Mouse (Mus musculus) CD4-positive helper T cell, adult 2 months (primary cell): ENCODE measurements around the gene Gabbr2.

ENCODE experiments used
- DNase-seq: peaks from one replicate; pipeline ENCODE4 v3.0.0-alpha.2; 2012; ENCODE audit warnings: low read depth, missing footprints, low spot score

The Gabbr2 gene

DNA sequence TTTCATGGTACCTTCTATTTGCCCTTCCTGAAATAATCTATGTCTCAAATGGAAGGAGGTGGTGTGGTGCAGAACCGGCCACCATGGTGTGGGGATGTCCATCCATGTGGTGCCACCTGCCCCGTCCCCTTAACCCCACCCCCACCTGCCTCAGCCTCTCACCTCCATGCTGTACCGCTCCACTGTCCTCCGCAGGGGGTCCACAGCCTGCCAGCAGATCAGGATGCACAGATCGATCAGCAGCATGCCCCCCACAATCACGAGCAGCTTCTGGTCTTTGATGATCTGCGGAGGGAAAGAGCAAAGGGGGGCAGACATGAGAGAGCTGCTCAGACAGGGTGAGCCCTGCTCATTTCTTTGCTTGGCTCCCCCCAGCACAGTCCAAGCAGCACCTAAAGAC, 273.0 kb downstream of the Gabbr2 start:
- DNase-seq = no peak

DNA sequence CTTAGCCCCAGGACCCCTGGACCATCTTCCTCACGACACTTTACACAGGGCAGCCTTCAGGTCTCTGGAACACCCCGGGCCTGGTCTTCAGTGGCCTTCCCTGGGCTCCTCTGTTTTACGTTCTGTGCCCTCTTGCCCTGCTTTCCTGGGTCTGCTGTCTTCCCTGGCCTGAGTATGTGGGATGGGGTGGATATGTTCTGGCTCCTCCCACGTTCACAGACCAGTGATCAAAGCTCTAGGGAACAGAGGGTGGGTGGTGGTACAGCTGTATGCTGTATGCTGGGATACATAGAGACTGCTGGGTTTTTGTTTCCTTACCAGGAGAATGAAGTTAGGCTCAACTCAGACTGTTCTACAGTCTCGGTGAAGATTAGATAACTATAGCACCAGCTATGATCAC, 274.5 kb downstream of the Gabbr2 start:
- no peak for DNase-seq

DNA sequence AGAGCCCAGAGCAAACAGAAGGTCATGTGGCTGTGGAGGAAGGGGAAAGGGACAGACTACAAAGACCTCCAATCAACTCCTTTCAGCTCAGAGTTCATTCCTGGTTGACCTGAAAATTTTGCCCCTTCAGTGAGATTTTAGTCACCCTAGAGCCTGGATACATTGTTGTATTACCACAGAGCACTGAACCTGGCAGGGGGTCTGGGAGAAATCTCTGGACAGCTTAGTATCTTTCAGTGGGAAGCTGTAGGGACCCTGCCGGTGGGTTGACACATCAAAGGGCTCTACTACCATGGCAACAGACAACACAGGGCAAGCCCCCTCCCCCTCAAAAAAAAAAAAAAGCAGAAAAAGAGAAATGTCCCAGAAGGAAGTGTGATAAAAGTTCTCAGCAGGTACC, 275.3 kb downstream of the Gabbr2 start:
- DNase-seq = no peak

DNA sequence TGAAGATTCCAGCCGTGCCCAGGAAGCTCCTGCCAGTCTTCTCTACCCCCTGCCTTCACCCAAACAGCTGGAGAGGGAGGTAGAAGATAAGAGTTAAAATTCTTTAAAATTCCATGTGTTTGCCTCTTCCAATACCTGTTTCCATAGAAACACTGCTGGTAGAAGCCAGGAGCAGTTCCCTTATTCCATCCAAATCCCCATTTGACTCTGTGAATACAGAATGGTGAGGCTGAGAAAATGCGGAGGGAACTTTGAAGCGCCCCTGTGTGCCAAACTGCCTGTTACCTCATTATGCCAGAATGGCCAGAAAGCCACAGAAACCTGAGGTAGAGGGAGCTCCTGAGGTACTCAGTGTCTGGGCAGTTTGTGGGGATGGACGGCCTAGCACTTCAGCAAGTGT, 281.1 kb downstream of the Gabbr2 start:
- no peak for DNase-seq

DNA sequence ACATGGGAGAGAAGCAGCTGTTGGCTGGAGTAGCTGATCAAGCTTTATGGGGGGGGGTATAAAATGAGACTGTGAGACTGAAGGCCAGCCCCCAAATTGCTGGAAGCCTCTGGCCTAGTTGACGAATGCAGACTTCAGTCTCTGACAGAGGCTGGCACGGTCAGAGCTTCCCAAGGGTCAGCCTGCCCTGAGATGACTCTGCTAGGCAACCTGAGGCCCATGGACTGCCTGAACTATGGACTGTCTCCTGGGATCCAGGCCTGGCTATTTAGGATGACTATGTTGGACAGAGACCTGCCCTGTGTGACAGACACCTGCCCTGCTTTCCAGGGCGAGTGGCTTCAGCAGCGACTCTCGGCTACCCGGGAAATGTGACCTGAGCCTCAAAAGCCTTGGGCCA, 281.7 kb downstream of the Gabbr2 start:
- no peak for DNase-seq

DNA sequence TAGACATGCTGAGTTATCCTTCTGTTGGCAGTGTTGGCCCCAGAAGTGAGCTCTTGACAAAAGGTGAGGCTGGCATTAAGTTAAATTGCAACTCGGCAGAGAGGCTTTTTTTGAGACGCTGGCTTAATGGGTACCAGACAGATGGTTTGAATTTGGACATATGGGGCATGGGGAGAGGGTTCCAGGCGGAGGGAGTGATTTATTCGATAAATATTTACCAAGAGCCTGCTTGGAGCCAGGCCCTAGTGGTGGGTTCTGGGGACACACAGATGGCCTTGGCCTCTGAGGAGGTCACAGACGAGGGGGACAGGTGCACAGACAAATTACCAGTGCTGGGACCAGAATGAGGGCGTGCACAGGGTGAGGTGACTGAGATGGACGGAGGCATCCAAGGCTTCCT, 282.2 kb downstream of the Gabbr2 start:
- DNase-seq = no peak

DNA sequence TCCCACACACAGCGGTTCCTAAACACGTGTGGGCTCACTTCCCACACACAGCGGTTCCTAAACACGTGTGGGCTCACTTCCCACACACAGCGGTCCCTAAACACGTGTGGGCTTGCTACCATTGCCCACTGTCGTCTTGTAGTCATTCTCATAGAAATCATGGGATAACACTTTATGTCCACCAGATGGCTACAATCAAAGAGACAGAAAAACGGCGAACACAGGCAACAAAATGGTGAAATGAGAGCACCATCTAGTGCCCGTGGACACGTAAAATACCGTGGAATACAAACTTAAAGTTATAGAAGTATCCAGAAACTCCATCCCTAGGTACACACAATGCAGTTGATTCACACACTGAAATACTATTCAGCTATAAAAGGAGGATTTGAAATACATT, 285.9 kb downstream of the Gabbr2 start:
- DNase-seq = no peak

DNA sequence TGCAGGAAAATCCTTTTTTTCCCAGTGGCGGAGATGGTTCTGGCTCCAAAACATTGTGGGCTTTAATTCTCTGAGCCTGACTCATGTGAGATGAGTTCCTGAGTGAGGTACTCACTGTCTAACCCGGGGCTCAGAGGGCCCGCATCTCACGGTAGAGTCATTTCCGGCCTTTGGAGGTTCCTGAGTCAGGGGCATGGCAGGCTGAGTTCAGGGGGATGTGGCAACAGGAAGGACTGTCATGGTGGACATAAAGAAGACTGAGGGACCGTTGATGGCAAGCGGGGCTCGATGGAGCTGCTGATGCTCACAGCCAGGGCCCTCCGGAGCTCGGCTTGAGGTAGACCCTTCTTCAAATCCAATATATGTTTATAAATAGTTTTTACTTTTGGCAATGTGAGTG, 288.5 kb downstream of the Gabbr2 start:
- no peak for DNase-seq

DNA sequence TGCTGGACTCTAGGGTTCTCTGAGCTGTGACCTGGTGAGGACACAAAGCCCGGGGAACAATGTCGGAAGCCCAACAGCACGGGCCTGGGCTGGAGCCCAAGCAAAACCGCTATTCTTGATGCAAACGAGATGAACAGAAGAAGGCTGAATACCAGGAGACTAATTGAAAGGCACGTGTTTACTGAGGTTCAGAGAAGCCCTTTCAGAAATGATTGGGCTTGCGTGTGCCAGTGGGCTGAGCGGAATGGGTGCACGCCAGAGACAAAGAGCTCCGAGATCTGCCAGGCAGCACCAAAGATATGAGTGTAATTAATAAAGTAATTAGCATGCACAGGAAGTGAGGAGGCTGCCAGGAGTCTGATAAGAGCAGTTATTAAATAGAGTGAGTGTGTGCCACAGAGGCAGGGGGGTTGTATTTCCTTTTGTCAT, 291.4 kb downstream of the Gabbr2 start:
- no peak for DNase-seq

DNA sequence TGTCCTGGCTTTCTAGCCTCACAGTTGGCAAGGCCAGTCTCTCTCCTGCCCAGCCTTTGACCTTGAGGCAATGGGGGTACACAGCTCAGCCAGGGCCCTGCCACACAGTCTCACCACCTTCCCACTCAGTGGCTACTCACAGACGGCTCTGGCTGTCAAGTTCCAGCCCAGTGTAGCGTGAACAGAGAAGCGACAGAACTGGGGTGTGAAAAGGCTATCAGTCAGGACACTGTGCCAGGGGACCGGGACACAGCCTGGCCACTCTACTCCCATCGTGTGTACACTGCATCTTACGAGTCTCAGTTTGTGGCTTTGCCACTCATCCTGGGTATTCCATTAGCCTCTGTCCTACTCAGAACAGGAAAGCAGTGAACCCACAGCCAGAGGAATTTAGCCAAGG, 295.2 kb downstream of the Gabbr2 start:
- DNase-seq = no peak

DNA sequence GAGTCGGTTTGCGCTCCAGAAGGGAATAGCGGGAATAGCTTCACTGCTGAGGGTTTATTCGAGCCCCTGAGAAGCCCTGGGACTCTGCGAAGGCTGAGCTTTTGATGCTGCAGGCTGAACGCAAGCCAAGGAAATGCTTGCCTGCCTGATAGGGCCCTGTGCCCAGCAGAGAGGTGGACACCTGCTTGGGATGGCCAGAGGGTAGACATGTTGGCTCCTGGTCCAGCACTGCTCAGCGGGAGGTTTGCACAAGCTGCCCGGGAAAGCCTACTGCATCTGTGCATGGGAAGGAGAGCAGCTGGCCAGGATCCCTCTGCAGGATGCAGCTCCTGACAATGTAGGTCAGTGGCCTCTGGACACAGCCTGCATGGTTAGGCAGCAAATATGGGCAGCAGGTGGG, 301.1 kb downstream of the Gabbr2 start:
- no peak for DNase-seq

DNA sequence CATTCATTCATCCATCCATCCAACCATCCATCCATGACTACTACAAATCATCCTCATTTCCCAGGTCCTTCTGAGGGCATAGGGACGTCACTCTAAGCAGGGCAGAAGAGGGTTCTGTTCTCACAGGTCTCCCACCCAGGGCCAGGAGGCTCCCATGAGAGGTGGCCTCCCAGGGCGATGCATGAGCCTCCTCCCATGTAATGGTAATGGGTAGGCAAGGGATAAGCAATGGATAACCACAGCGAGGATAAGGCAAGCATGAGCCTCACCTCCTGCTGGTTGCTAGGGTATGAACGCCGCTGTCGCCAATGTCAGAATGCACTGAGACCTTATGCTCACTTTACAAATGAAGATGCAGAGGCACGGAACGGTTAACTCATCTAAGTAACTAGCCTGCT, 301.7 kb downstream of the Gabbr2 start:
- no peak for DNase-seq

DNA sequence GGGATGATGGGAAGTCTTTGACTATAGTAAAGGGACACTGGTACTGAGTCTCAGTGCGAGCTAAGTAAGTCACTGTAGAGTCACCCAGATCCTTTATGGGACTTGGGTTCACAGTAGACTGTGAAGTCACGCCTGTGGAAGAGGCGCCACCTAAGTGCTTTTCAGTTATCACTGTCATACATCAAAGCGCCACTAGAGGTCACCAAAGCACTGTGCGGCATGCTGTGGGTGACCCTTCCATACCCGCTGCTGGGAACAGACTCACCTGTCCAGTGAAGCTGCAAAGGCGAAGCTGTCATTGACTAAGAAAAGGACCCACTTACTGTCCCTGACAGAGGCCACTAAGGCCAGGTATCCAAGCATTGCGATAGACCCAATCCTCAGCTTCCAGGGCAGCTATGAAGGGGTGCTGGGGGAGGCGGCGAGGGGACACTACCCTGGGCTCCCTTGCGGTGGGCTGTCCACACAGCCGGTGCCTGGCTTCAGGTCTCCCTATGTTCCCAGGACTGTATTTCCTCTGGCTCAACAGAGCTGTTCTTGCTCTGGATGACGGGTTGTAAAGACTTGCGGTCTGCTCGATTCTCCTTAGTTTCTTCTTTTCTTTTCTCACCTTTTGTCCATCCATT, 302.2 kb downstream of the Gabbr2 start:
- peak; percentile 50 for DNase-seq

DNA sequence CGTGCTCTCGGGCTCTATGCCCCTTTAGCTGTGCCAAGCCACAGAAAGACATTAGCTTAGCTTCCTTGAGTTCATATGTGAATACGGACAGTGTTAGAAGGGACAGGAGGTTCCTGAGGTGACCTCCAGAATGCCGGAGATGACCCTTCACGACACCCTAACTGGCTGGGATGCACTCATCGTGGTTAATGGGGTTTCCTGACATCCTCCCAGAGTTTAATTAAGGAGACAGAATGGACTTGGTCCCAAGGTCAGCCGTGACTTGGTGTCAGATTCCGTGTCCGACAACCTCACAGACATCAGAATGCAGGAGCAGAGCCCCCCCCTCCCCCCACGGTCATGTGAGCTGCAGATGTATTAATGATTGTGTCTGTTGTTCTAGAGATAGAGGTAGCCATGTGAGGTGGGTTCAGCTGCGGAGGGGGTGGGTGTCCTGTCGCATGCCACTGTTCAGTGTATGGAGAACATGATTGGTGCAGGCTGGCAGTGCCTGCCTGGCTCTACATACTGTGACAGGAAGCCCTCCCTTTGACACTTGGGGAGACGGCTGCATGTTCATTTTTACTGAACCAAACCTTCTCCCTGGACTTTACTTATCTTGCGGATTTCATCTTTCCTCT, 303.4 kb downstream of the Gabbr2 start:
- no peak for DNase-seq

DNA sequence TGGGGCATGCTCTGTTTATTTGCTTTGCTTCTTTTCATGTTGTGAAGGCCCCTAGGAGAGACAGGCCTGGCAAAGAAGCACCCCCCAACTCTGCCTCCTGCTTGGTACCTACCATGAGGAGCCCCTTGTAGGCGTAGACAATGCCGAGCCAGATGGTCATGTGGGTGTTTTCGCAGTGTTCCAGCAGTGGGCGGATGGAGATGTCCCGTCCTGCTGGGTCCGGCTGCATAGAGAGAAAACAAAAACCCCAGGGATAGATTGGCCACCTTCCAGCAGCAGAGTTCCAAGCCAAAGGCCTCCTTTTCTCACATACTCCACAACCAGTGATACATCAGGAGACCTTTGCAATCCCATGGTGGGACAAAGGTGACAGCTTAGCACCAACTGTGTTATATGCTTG, 307.5 kb downstream of the Gabbr2 start:
- no peak for DNase-seq

DNA sequence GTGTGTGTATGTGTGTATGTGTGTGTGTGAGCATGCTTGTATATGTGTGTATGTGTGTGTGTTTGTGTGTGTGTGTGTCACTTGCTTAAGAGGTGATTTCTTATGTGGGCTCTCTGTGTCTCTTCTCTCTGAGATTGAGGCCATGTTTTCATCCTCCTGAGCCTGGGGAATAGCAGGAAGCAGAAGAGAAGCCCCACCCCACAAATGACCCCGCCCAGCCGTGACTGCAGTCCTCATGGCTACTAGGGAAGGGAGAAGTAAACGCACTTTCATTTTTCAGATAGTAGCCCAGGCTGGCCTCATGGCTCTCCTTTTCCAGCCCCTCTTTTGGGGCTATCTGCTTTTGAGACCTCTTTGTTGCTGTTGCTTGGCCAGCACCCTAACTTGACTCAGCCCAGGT, 315.0 kb downstream of the Gabbr2 start:
- no peak for DNase-seq

DNA sequence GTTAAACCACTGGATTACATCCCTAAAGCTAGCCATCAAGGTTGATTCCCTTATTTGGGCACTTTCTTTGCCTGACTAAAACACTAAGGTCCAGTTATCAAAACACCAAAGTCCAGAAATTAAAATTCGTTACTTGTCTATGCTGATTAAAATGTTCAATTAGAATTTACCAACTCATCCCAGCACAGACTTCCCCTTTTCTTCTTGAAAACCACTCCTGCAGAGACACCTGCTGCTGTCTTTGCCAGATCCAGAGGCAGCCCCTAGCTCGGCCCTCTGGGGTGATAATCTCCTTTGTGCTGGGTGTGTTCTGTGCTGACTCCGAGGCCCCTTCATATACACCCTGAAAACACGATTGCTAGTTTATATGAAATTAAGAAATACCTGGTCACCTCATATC, 315.7 kb downstream of the Gabbr2 start:
- DNase-seq = no peak

DNA sequence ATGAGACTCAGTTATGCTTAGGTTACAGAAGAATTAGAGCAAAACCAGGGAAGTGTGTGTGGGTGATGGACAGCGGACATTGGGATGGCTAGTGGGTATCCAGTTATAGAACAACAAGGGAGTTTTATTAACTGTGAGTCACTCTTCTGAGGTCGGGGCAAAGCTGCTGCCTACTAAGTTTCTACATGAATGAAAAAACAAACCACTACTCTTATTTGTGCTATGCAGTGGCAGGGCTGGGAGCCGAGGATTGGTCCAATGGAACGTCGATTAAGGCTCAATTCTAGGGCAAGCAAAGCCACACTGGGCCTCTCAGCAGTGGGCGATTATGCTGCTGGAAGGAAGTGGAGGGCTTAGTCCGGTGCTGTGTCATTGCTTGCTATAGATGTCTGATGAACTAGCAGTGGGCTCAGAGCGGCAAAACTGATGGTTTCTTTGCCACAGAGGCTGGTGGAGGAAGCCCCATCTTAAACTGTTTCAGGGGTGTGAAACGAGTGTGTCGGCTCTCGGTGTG, 316.3 kb downstream of the Gabbr2 start:
- no peak for DNase-seq

DNA sequence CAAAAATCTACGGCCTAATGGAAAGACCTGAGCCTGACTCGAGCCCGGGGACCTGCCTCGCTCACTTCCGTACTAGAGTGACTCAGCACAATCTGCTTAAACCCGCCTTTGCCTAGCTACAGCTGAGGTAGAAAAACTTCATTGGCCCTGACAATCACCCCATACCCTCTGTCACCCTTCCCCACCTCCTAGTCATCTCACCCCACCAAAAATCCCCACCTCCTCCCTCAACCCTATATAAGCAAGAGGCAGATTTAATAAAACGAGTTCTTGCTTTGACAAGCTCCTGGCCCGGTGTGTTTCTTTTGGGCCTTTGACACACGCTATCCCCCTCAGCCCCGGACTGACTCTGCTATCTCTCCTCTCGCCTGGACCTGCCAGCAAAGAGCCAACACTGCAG, 323.1 kb downstream of the Gabbr2 start:
- no peak for DNase-seq

DNA sequence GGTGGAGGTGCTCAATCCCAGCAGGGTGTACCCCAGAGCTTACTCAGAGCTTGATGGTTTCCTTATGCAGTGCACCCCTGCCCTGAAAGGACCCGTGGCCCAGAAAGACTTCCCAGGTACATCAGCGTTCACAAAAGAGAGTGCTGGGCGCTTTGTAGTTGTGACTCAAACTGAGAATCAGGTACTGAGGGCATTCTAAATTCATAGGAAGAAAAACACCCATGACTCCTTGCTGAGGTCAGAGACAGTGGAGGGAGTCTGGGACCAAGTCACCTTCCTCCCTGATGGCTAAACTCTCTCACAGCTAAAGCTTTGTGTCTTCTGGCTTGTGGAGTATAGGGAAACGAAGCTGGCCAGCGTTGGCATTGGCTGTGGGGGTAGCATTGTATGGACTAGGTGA, 325.3 kb downstream of the Gabbr2 start:
- no peak for DNase-seq

DNA sequence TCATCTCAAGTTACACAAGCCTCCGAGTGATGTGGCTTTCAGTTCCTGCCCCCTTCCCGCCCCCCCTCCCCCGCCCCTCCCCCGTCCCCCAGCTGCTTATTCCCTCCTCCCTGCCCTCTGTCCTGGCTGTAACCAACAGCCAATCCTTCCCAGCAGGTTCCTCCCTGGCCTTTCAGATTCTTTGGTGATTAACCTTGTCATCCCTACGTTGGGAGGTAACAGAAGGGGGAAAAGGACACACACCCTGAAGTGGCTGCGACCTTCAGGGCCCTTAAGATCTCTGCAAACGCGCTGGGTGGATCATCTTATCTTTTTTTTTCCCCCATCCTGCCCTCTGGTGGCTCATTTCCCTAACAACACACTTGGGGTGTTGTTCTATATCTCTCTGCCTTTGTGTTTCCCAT, 326.3 kb downstream of the Gabbr2 start:
- DNase-seq = peak; percentile 45

DNA sequence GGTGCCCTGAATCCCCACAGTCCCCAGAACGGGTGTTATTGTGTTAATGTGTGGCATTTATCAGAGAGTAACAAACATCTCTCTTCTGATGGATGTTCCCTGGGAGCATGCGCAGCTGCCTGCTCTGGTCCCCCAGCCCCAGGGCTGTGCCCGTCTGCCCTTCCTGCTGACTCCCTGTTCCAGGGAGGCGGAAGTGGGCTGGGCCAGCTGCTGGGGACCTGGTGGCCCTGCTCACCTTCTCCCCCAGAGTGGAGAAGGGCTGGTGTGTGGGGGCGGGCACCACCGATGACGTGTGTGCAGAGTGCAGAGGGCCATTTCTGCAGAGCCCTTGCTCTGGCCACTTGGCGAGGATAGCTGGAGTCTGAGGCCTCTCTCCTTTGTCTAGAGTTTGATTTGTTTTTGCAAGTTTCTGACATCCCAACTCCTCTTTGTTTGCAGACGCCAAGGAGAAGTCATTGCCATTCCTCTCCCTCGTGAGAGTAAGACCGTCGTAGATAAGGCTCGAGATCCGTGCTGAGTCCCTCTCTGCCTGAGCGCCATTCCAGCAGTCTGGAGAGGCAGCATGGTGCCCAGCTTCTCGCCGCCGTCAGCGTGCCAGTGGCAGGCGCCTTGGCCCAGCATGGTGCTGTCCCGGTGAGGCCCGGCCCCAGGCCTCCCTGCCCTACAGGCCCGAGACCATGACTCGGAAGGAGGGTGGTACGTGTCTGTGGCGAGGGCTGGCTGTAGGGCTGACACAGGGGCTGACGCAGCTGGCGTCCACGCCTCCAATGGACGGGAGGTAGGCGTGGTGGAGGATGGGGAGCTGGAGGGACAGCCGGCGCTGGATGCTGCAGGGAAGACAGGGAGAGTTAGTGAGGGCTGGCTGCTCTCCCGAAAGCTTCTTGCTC, 327.3 kb downstream of the Gabbr2 start:
- DNase-seq = no peak

DNA sequence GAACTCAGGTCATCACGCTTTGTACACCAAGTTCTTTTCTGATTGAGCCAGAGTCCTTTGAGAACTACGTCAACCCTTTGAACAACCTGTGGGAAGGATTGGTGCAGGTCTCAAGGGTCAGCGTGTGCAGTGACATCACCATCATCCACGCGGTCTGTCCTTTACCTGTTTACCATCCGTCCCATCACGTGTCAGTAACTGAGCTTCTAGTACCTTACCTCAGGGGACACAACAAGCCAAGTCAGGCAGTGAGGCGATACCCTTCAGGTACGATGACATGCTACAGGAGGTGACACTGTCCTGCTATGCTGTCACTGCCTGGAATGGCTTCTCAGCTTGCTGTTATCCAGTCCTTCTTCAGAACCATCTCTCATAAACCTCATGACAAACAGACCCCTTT, 330.2 kb downstream of the Gabbr2 start:
- no peak for DNase-seq
